Mouse (Mus musculus): ENCODE measurements at regions not wholly inside any gene's neighbourhood (a gene's known extent, or its start where the extent isn't known, plus 50 kb on each side); places are given as distances from the start of the nearest gene placed in this dataset.
A peak's percentile ranks its signal among the peaks of the same experiment; 100 is the strongest.

GRCm38 (mm10) chr10:37397271-37397991 is 258.7 kb upstream of the Marcks start:
- Histone ChIP-seq H3K27me3 (ENCODE audit: low read depth, poor library complexity, severe bottlenecking) (no peaks in the 10 kb centered on the region), H3K4me1 (peaks cover 51% of the 10 kb centered on the region), H3K36me3 (no peaks in the 10 kb centered on the region), H3K4me3 (peak overlapping the region; percentile 50), H3K9me3 (replicated peaks) (no peaks in the 10 kb centered on the region), H3K27ac (replicated peaks) (peak overlapping the region; percentile 91)
- DNase-seq (ENCODE audit: low spot score): peak; percentile 90
- 3% methylated on average over 18 of the region's 18 CpGs for WGBS

- Histone ChIP-seq H3K36me3 (no peaks in the 10 kb centered on the region), H3K4me3 (no peak overlapping the region), H3K27me3 (ENCODE audit: low read depth, poor library complexity, severe bottlenecking) (no peaks in the 10 kb centered on the region), H3K9me3 (replicated peaks) (no peaks in the 10 kb centered on the region), H3K4me1 (no peaks in the 10 kb centered on the region), H3K27ac (replicated peaks) (0 out of 2 replicates have a peak overlapping the region, but pooled peaks have one; percentile 9)
- WGBS: 80% methylated on average over 3 of the region's 3 CpGs
- DNase-seq (ENCODE audit: low spot score): no peak
Measured at GRCm38 (mm10) chr10:37390011-37390410, 251.3 kb upstream of the Marcks start.

- Histone ChIP-seq H3K27ac (replicated peaks) (no peak overlapping the region), H3K36me3 (no peaks in the 10 kb centered on the region), H3K4me1 (no peaks in the 10 kb centered on the region), H3K27me3 (ENCODE audit: low read depth, poor library complexity, severe bottlenecking) (no peaks in the 10 kb centered on the region), H3K4me3 (no peak overlapping the region), H3K9me3 (replicated peaks) (no peaks in the 10 kb centered on the region)
- no peak for DNase-seq (ENCODE audit: low spot score)
Measured at GRCm38 (mm10) chr10:37386216-37386615, 247.5 kb upstream of the Marcks start.

GRCm38 (mm10) chr10:37380024-37380423 is 241.3 kb upstream of the Marcks start:
- H3K4me1 ChIP-seq: peaks cover 45% of the 10 kb centered on the region
- H3K9me3 ChIP-seq (replicated peaks): no peaks in the 10 kb centered on the region
- 76% methylated on average over 1 of the region's 1 CpGs for WGBS
- H3K36me3 ChIP-seq: no peaks in the 10 kb centered on the region
- H3K27ac ChIP-seq (replicated peaks): peak overlapping the region; percentile 82
- DNase-seq (ENCODE audit: low spot score): no peak
- H3K4me3 ChIP-seq: no peak overlapping the region
- H3K27me3 ChIP-seq (ENCODE audit: low read depth, poor library complexity, severe bottlenecking): no peaks in the 10 kb centered on the region

GRCm38 (mm10) chr10:37378002-37378702 is 239.4 kb upstream of the Marcks start:
- Histone ChIP-seq H3K36me3 (no peaks in the 10 kb centered on the region), H3K27ac (replicated peaks) (peak overlapping the region; percentile 82), H3K9me3 (replicated peaks) (no peaks in the 10 kb centered on the region), H3K4me3 (peak overlapping the region; percentile 34), H3K27me3 (ENCODE audit: low read depth, poor library complexity, severe bottlenecking) (no peaks in the 10 kb centered on the region), H3K4me1 (peaks cover 45% of the 10 kb centered on the region)
- DNase-seq (ENCODE audit: low spot score): peak; percentile 48
- WGBS: 11% methylated on average over 4 of the region's 4 CpGs

GRCm38 (mm10) chr10:37377258-37378001 is 238.7 kb upstream of the Marcks start:
- no peak for DNase-seq (ENCODE audit: low spot score)
- H3K4me3 ChIP-seq: peak overlapping the region; percentile 34; the same call in 1 of the 2 replicates

GRCm38 (mm10) chr10:37376172-37376571 is 237.5 kb upstream of the Marcks start:
- Histone ChIP-seq H3K27ac (replicated peaks) (peak overlapping the region; percentile 82), H3K36me3 (no peaks in the 10 kb centered on the region), H3K4me3 (no peak overlapping the region), H3K4me1 (peaks cover 45% of the 10 kb centered on the region), H3K27me3 (ENCODE audit: low read depth, poor library complexity, severe bottlenecking) (no peaks in the 10 kb centered on the region), H3K9me3 (replicated peaks) (no peaks in the 10 kb centered on the region)
- WGBS: 74% methylated on average over 1 of the region's 1 CpGs
- DNase-seq (ENCODE audit: low spot score): no peak

More at GRCm38 (mm10) chr10:37377258-37378001, 238.7 kb upstream of the Marcks start:
- Histone ChIP-seq H3K27me3 (ENCODE audit: low read depth, poor library complexity, severe bottlenecking) (no peaks in the 10 kb centered on the region), H3K4me1 (peaks cover 45% of the 10 kb centered on the region), H3K9me3 (replicated peaks) (no peaks in the 10 kb centered on the region), H3K36me3 (no peaks in the 10 kb centered on the region), H3K27ac (replicated peaks) (peak overlapping the region; percentile 82)
- WGBS: 88% methylated on average over 1 of the region's 1 CpGs

GRCm38 (mm10) chr10:37375648-37376047 is 236.9 kb upstream of the Marcks start:
- no peak for DNase-seq (ENCODE audit: low spot score)
- H3K4me3 ChIP-seq: no peak overlapping the region
- no peaks in the 10 kb centered on the region for H3K9me3 ChIP-seq (replicated peaks)
- H3K27ac ChIP-seq (replicated peaks): no peak overlapping the region
- H3K27me3 ChIP-seq (ENCODE audit: low read depth, poor library complexity, severe bottlenecking): no peaks in the 10 kb centered on the region
- 91% methylated on average over 1 of the region's 1 CpGs for WGBS
- H3K36me3 ChIP-seq: no peaks in the 10 kb centered on the region
- H3K4me1 ChIP-seq: peaks cover 43% of the 10 kb centered on the region

- H3K27me3 ChIP-seq (ENCODE audit: low read depth, poor library complexity, severe bottlenecking): no peaks in the 10 kb centered on the region
- 88% methylated on average over 5 of the region's 5 CpGs for WGBS
- no peaks in the 10 kb centered on the region for H3K36me3 ChIP-seq
- peaks cover 15% of the 10 kb centered on the region for H3K4me1 ChIP-seq
- H3K4me3 ChIP-seq: no peak overlapping the region
- no peaks in the 10 kb centered on the region for H3K9me3 ChIP-seq (replicated peaks)
- no peak for DNase-seq (ENCODE audit: low spot score)
- no peak overlapping the region for H3K27ac ChIP-seq (replicated peaks)
Measured at GRCm38 (mm10) chr10:37368997-37369679, 230.4 kb upstream of the Marcks start.

GRCm38 (mm10) chr10:37367796-37368195 is 229.1 kb upstream of the Marcks start:
- Histone ChIP-seq H3K27me3 (ENCODE audit: low read depth, poor library complexity, severe bottlenecking) (no peaks in the 10 kb centered on the region), H3K4me3 (no peak overlapping the region), H3K36me3 (no peaks in the 10 kb centered on the region), H3K27ac (replicated peaks) (peak overlapping the region; percentile 13; the same call in 1 of the 2 replicates), H3K4me1 (peaks cover 18% of the 10 kb centered on the region), H3K9me3 (replicated peaks) (no peaks in the 10 kb centered on the region)
- no peak for DNase-seq (ENCODE audit: low spot score)
- WGBS: 93% methylated on average over 4 of the region's 4 CpGs

- Histone ChIP-seq H3K9me3 (replicated peaks) (no peaks in the 10 kb centered on the region), H3K4me1 (peaks cover 18% of the 10 kb centered on the region)
- WGBS: 71% methylated on average over 4 of the region's 4 CpGs
Measured at GRCm38 (mm10) chr10:37364506-37364905, 225.8 kb upstream of the Marcks start.

GRCm38 (mm10) chr10:37360985-37361384 is 222.3 kb upstream of the Marcks start:
- Histone ChIP-seq H3K4me3 (no peak overlapping the region), H3K4me1 (peaks cover 23% of the 10 kb centered on the region), H3K36me3 (no peaks in the 10 kb centered on the region), H3K27me3 (ENCODE audit: low read depth, poor library complexity, severe bottlenecking) (no peaks in the 10 kb centered on the region), H3K9me3 (replicated peaks) (no peaks in the 10 kb centered on the region), H3K27ac (replicated peaks) (no peak overlapping the region)
- no peak for DNase-seq (ENCODE audit: low spot score)
- 88% methylated on average over 3 of the region's 3 CpGs for WGBS

More at GRCm38 (mm10) chr10:37364506-37364905, 225.8 kb upstream of the Marcks start:
- no peak for DNase-seq (ENCODE audit: low spot score)
- Histone ChIP-seq H3K36me3 (no peaks in the 10 kb centered on the region), H3K4me3 (no peak overlapping the region), H3K27me3 (ENCODE audit: low read depth, poor library complexity, severe bottlenecking) (no peaks in the 10 kb centered on the region), H3K27ac (replicated peaks) (no peak overlapping the region)
